Mouse (Mus musculus): Measurements from ENCODE around the gene Adra2a.

DNA sequence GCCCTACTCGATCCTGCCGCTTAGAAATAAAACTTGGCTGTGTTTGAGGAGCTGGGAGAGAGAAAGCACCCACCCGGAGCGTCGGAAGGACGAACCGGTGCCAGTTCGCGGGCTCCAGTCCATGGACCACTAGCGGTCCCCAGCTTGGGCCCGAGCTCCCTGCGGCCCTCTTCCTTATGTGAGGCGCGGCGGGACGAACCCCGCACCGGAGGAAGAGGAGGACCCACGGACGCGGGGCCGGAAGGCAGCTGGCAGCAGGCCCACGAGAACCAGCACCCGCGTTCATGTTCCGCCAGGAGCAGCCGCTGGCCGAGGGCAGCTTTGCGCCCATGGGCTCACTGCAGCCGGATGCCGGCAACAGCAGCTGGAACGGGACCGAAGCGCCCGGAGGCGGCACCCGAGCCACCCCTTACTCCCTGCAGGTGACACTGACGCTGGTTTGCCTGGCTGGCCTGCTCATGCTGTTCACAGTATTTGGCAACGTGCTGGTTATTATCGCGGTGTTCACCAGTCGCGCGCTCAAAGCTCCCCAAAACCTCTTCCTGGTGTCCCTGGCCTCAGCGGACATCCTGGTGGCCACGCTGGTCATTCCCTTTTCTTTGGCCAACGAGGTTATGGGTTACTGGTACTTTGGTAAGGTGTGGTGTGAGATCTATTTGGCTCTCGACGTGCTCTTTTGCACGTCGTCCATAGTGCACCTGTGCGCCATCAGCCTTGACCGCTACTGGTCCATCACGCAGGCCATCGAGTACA lies 2.2 kb downstream of the Adra2a start:
- no peak for TF ChIP-seq CTCF (IDR thresholded peaks at IDR 0.05; ENCODE audit: low read depth, low read length)
- no peak for TF ChIP-seq POLR2A (IDR thresholded peaks at IDR 0.05; ENCODE audit: borderline replicate concordance, low read depth, low read length)
